Mouse (Mus musculus) hindbrain, postnatal 0 days (tissue): ENCODE data around the gene Ttyh2. TPM values are rescaled to one million over a fixed set of nuclear protein-coding genes. Genes with fewer than 3 reads are reported as not detected.

ENCODE experiments used
- ATAC-seq: fragments of 200-750 bp; cut with Nextera tagmentation; 2 replicates; pipeline ENCODE4 v1.8.0; 2017; ENCODE audit warnings: mild to moderate bottlenecking, moderate TSS enrichment, moderate library complexity
- DNase-seq: peaks from one replicate; pipeline ENCODE4 v3.0.0-alpha.2; 2015; ENCODE audit warnings: low spot score
- H3K27ac ChIP-seq: fragments of 300-500 bp; sonication (generic); 2 replicates; pipeline ENCODE4 v1.5.1; 2014; ENCODE audit warnings: mild to moderate bottlenecking
- H3K27me3 ChIP-seq: fragments of 300-500 bp; sonication (generic); 2 replicates; pipeline ENCODE4 v1.6.1; 2014; ENCODE audit warnings: low read length, mixed read lengths; ENCODE audit not compliant: insufficient read depth
- H3K36me3 ChIP-seq: fragments of 300-500 bp; sonication (generic); 2 replicates; pipeline ENCODE4 v1.6.1; 2014; ENCODE audit warnings: low read length, mixed read lengths; ENCODE audit not compliant: insufficient read depth
- H3K4me1 ChIP-seq: fragments of 300-500 bp; sonication (generic); 2 replicates; pipeline ENCODE4 v1.6.1; 2014; ENCODE audit warnings: antibody characterized with exemption, low read length, mixed read lengths; ENCODE audit not compliant: insufficient read depth
- H3K4me2 ChIP-seq: fragments of 300-500 bp; sonication (generic); 2 replicates; pipeline ENCODE4 v1.6.1; 2014; ENCODE audit warnings: low read depth, mild to moderate bottlenecking, low read length, moderate library complexity, mixed read lengths
- H3K4me3 ChIP-seq: fragments of 300-500 bp; sonication (generic); 2 replicates; pipeline ENCODE4 v1.5.1; 2014; ENCODE audit warnings: low read length
- H3K9ac ChIP-seq: fragments of 300-500 bp; sonication (generic); replicated peaks from 2 replicates; pipeline ENCODE4 v1.6.1; 2014; ENCODE audit warnings: mild to moderate bottlenecking, low read length, moderate library complexity, mixed read lengths
- H3K9me3 ChIP-seq: fragments of 300-500 bp; sonication (generic); 2 replicates; pipeline ENCODE4 v1.6.1; 2016; ENCODE audit warnings: low read length, mixed read lengths
- CTCF ChIP-seq: IDR thresholded peaks from 2 replicates; pipeline ENCODE4 v1.5.1; 2016; ENCODE audit warnings: antibody characterized with exemption, control low read depth, low read depth
- WGBS: fragments of 180-500 bp; shearing (Covaris S2); extraction: QIAGEN DNeasy Blood & Tissue Kit; methylation state at CpG from one replicate; pipeline ENCODE4 v1.1.7; 2014; 5-methylcytosine and 5-hydroxymethylcytosine counted together
- polyA plus RNA-seq: library from polyadenylated mRNA; unstranded; fragments of >200 nt; fragmentation: Nextera tagmentation; extraction: Ambion mirVana; gene quantifications from 2 replicates; pipeline ENCODE4 v1.2.1, GENCODE M21; 2015
- total RNA-seq: library from RNA; depleted of rRNA; stranded (reverse); fragments of >200 nt; gene quantifications from 2 replicates; pipeline ENCODE4 v1.2.3, GENCODE M21; 2014

Gene Ttyh2
- total and polyA plus RNA-seq, 2 experiments from 2014 or later: 38.6 to 75.8 TPM

GRCm38 (mm10) chr11:114688729-114689128 lies 13.5 kb downstream of the Ttyh2 start:
- Histone ChIP-seq H3K4me3 (no peak overlapping the region), H3K4me1 (no peaks in the 10 kb centered on the region; the same call in 1 of the 2 replicates), H3K4me2 (no peak overlapping the region), H3K27me3 (no peaks in the 10 kb centered on the region), H3K36me3 (0 out of 2 replicates have a peak, but pooled peaks cover 3% of the 10 kb centered on the region), H3K9me3 (no peaks in the 10 kb centered on the region), H3K27ac (no peak overlapping the region), H3K9ac (no peak overlapping the region)
- no peak for TF ChIP-seq CTCF
- 94% methylated on average over 2 of the region's 3 CpGs for WGBS
- no peak for DNase-seq
- ATAC-seq: no peak

- Histone ChIP-seq H3K4me2 (no peak overlapping the region), H3K4me3 (no peak overlapping the region), H3K9ac (no peak overlapping the region), H3K36me3 (0 out of 2 replicates have a peak, but pooled peaks cover 3% of the 10 kb centered on the region), H3K4me1 (no peaks in the 10 kb centered on the region; the same call in 1 of the 2 replicates), H3K27me3 (no peaks in the 10 kb centered on the region), H3K27ac (no peak overlapping the region), H3K9me3 (no peaks in the 10 kb centered on the region)
- WGBS: 87% methylated on average over 15 of the region's 15 CpGs
- no peak for DNase-seq
- no peak for ATAC-seq
- TF ChIP-seq CTCF: no peak
These were observed 15.0 kb downstream of the Ttyh2 start for GRCm38 (mm10) chr11:114690192-114690591.

DNA sequence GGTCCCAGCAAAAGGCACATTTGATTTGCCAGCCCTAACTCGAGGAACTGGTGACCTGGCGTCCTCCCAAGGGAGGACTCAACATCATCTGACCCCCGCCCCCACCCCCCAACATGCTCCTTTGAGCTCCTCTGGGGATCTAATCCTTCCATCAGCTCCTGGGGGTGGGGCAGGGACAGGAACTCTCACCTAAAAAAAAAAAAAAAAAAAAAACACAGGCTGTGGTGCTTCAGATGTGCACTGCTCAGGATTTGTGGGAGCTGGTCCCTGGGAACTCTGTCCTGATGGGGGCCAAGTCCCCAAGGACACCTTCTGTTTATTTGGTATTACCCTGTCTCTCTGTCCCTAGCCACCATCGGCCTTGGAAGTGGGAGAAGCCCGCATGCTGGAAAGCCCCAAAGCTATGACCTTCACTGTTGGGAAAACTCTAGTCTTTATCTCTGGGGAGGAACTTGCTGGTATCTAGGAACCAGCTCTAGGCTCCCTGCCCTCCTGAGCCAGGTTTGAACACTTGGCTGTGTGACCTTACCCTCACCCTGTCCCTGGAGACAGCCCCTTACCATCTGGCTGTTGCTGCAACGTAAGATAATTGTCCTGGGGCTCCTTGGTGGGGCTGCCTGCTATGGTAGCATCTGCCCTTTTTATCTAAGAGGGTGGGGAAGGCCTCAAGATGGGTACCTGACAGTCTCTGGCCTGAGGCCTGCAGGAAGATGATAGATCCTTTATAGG lies 16.4 kb downstream of the Ttyh2 start:
- ATAC-seq (no peak), DNase-seq (no peak)
- TF ChIP-seq CTCF: no peak
- no peak overlapping the region for H3K4me3 ChIP-seq
- H3K27me3 ChIP-seq: no peaks in the 10 kb centered on the region
- H3K27ac ChIP-seq: no peak overlapping the region
- no peak overlapping the region for H3K4me2 ChIP-seq
- no peak overlapping the region for H3K9ac ChIP-seq
- H3K4me1 ChIP-seq: no peaks in the 10 kb centered on the region; the same call in 1 of the 2 replicates
- no peaks in the 10 kb centered on the region for H3K9me3 ChIP-seq
- 0 out of 2 replicates have a peak, but pooled peaks cover 3% of the 10 kb centered on the region for H3K36me3 ChIP-seq
- WGBS: 65% methylated on average over 6 of the region's 6 CpGs

DNA sequence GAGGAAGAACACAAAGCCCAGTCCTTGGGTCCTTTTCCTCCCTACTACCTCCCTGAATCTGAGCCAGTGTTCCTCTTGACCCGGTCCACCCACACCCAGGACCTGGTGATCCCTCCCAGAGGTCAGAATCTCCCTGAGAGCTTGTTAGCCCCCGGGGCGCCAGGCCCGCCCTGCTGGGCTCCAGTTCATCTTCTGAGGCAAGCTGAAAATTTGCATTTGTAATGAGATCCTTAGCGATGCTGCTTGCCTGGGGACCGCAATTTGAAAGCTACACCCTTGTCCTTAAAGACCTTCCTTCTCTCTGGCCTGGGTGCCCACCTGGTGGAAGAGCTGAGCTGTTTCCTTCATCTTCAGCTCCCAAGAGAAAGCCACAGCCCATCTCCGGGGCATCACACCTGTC lies 17.4 kb downstream of the Ttyh2 start:
- Histone ChIP-seq H3K27ac (no peak overlapping the region), H3K9ac (no peak overlapping the region), H3K9me3 (no peaks in the 10 kb centered on the region), H3K4me2 (no peak overlapping the region), H3K4me1 (no peaks in the 10 kb centered on the region; the same call in 1 of the 2 replicates), H3K4me3 (no peak overlapping the region), H3K36me3 (0 out of 2 replicates have a peak, but pooled peaks cover 3% of the 10 kb centered on the region), H3K27me3 (no peaks in the 10 kb centered on the region)
- 39% methylated on average over 7 of the region's 7 CpGs for WGBS
- no peak for TF ChIP-seq CTCF
- DNase-seq (no peak), ATAC-seq (no peak)

DNA sequence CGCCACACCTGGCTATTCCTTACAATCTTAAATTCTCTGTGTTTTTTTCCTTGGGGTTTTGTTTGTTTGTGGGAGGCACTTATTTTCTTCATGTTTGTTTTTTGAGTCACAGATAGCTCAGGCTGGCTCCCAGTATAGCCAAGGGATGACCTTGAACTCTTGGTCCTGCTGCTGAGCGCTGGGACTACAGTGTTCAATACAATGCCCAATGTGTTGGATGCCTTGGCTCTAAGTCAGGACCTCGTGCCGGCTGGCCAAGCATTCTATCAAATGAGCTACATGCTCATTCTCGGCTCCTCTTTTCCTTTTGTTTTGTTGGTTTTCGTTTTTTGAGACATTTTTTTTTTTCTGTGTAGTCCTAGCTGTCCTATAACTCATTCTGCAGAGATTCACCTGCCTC lies 18.2 kb downstream of the Ttyh2 start:
- DNase-seq: no peak
- Histone ChIP-seq H3K4me1 (no peaks in the 10 kb centered on the region), H3K9ac (no peak overlapping the region), H3K4me3 (no peak overlapping the region), H3K4me2 (no peak overlapping the region), H3K27me3 (no peaks in the 10 kb centered on the region), H3K9me3 (no peaks in the 10 kb centered on the region), H3K27ac (no peak overlapping the region), H3K36me3 (0 out of 2 replicates have a peak, but pooled peaks cover 3% of the 10 kb centered on the region)
- no peak for TF ChIP-seq CTCF
- 84% methylated on average over 6 of the region's 6 CpGs for WGBS
- ATAC-seq: no peak

DNA sequence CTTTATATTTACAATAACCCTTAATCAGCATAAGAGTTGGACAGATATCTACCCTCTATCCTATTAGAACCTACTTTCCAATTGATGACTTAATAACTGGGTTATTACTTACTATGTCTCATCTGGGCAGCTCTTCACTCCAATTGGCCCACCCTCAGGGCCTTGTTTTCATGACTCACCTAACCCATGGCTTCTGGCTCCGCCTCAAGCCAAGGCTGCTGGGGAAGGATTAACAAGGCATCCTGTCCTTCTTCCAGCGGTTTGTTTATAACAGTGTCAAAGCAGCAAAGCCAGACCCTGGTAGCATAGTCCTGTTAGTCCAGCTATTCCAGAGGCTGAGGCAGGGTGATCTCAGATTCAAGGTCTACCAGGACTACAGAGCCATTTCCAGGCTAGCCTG lies 19.2 kb downstream of the Ttyh2 start:
- WGBS: 85% methylated on average over 2 of the region's 2 CpGs
- H3K36me3 ChIP-seq: 0 out of 2 replicates have a peak, but pooled peaks cover 3% of the 10 kb centered on the region
- no peaks in the 10 kb centered on the region for H3K9me3 ChIP-seq
- H3K4me2 ChIP-seq: no peak overlapping the region
- TF ChIP-seq CTCF: no peak
- no peak overlapping the region for H3K9ac ChIP-seq
- DNase-seq: no peak
- H3K4me1 ChIP-seq: no peaks in the 10 kb centered on the region
- no peak overlapping the region for H3K4me3 ChIP-seq
- no peaks in the 10 kb centered on the region for H3K27me3 ChIP-seq
- H3K27ac ChIP-seq: no peak overlapping the region
- ATAC-seq: no peak

- DNase-seq: no peak
- H3K27ac ChIP-seq: no peak overlapping the region
- H3K4me2 ChIP-seq: no peak overlapping the region
- H3K36me3 ChIP-seq: no peaks in the 10 kb centered on the region
- H3K27me3 ChIP-seq: no peaks in the 10 kb centered on the region
- 93% methylated on average over 7 of the region's 7 CpGs for WGBS
- TF ChIP-seq CTCF: no peak
- no peak overlapping the region for H3K9ac ChIP-seq
- 0 out of 2 replicates have a peak, but pooled peaks cover 1% of the 10 kb centered on the region for H3K4me1 ChIP-seq
- H3K9me3 ChIP-seq: no peaks in the 10 kb centered on the region
- H3K4me3 ChIP-seq: no peak overlapping the region
- ATAC-seq: no peak
These were observed 23.3 kb downstream of the Ttyh2 start for GRCm38 (mm10) chr11:114698496-114698895.
